Mouse (Mus musculus): ENCODE data around the gene Fis1. TPM values are rescaled to one million over a fixed set of nuclear protein-coding genes. Genes with fewer than 3 reads are reported as not detected.

Fis1 gene
- polyA plus RNA-seq, 1 experiment: 283 TPM

DNA sequence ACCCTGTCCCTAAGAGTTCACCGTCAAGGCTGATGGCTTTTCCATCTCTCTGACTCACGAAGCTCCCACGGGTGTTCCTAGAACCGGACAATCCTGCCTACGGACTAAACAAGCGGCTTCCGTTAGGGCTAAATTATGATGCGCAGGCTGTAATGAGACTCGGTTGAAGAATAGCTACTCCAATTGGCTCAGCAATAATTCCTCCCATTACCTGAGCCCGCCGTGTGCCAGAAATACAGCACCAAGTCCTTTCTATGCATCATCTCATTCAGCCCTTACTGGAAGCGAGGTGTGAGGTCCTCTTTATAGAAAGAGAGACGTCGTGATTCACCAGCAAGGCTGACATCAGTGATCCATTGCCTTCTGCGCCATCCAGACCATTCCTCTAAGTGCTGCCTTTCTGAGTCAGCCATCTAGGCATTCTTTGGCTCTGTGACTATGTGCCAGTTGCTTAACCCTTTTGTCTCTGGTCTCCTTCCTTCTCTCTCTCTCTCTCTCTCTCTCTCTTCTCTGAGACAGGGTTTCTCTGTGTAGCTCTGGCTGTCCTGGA, 59.4 kb downstream of the Fis1 start:
- Histone ChIP-seq H3K4me2 (ENCODE audit: low read depth) (no peak overlapping the region), H3K27me3 (ENCODE audit: control insufficient read depth, insufficient read depth, insufficient read length) (no peaks in the 10 kb centered on the region), H3K36me3 (ENCODE audit: control insufficient read depth, insufficient read depth) (no peaks in the 10 kb centered on the region), H3ac (ENCODE audit: control insufficient read depth, insufficient read length) (no peak overlapping the region), H3K4me3 (no peak overlapping the region), H3K79me2 (ENCODE audit: control insufficient read depth, insufficient read depth) (no peaks in the 10 kb centered on the region)
- TF ChIP-seq POLR2A (IDR thresholded peaks at IDR 0.05; ENCODE audit: insufficient read length, low read depth) (no peak), POLR2AphosphoS2 (IDR thresholded peaks at IDR 0.05; ENCODE audit: insufficient read length, low read depth) (no peak), E2F4 (IDR thresholded peaks at IDR 0.05; ENCODE audit: insufficient read depth) (no peak), REST (IDR thresholded peaks at IDR 0.05; ENCODE audit: insufficient read depth, insufficient read length) (no peak), MAX (IDR thresholded peaks at IDR 0.05; ENCODE audit: low read depth) (no peak)

Other genes with a start within 250 kb of the Fis1 start
- gene Col26a1, start 70.1 kb upstream of the Fis1 start, polyA plus RNA-seq (2012; fragmentation: generic; extraction: Trizol): 1.00 TPM
- gene Ift22, start 45.1 kb upstream of the Fis1 start, polyA plus RNA-seq (2012; fragmentation: generic; extraction: Trizol): 19.6 TPM
- 0.23 TPM for gene Cldn15, start 13.3 kb downstream of the Fis1 start, polyA plus RNA-seq (2012; fragmentation: generic; extraction: Trizol)
- 124 TPM for gene Plod3, start 33.7 kb downstream of the Fis1 start, polyA plus RNA-seq (2012; fragmentation: generic; extraction: Trizol)
- gene Znhit1, start 34.7 kb downstream of the Fis1 start, polyA plus RNA-seq (2012; fragmentation: generic; extraction: Trizol): 97.7 TPM
- gene Vgf, start 73.1 kb downstream of the Fis1 start, polyA plus RNA-seq (2012; fragmentation: generic; extraction: Trizol): 0.04 TPM
- gene Ap1s1, start 92.9 kb downstream of the Fis1 start, polyA plus RNA-seq (2012; fragmentation: generic; extraction: Trizol): 172 TPM
- 17.6 TPM for gene Serpine1, start 119.0 kb downstream of the Fis1 start, polyA plus RNA-seq (2012; fragmentation: generic; extraction: Trizol)
- gene Trim56, start 162.9 kb downstream of the Fis1 start, polyA plus RNA-seq (2012; fragmentation: generic; extraction: Trizol): 5.9 TPM
- gene Muc3, start 196.0 kb downstream of the Fis1 start, polyA plus RNA-seq (2012; fragmentation: generic; extraction: Trizol): not detected